Mouse (Mus musculus): ENCODE results near the gene Cyb561d2. TPM values are rescaled to one million over a fixed set of nuclear protein-coding genes. Genes with fewer than 3 reads are reported as not detected.

Cyb561d2 gene
- polyA plus RNA-seq, 1 experiment from 2014 or later, result 38.5 TPM

DNA sequence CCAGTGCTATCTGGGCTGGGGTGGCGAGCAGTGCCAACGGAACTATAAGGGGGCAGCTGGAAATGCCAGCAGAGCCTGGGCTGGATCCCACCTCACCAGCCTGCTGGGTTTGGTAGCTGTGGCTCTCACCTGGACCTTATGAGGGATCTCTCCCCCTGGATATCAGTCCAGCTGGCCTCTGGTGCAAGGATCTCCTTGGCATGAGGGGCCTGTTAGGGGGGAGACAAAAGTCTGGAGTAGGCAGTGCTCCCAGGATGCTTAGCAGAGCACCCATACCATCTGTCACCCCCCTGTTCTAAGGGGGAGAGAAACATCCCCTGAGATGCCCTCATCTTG, 30.3 kb upstream of the Cyb561d2 start:
- H3K27me3 ChIP-seq (replicated peaks; ENCODE audit: control insufficient read depth, insufficient read depth, low read length), result no peaks in the 10 kb centered on the region
- H3K4me1 ChIP-seq (replicated peaks; ENCODE audit: control insufficient read depth, insufficient read depth, low read length), result peaks cover 41% of the 10 kb centered on the region
- H3K4me2 ChIP-seq (ENCODE audit: low read length), result no peak overlapping the region
- no peaks in the 10 kb centered on the region for H3K9me3 ChIP-seq (ENCODE audit: control insufficient read depth, low read length)
- ATAC-seq, result no peak
- H3K36me3 ChIP-seq (ENCODE audit: control insufficient read depth, insufficient read depth), result peaks cover 27% of the 10 kb centered on the region
- no peak overlapping the region for H3K27ac ChIP-seq (ENCODE audit: low read length)
- 92% methylated on average over 2 of the region's 2 CpGs for WGBS
- no peak overlapping the region for H3K4me3 ChIP-seq (replicated peaks; ENCODE audit: low read length)
- no peak overlapping the region for H3K9ac ChIP-seq (replicated peaks; ENCODE audit: low read depth, low read length)

DNA sequence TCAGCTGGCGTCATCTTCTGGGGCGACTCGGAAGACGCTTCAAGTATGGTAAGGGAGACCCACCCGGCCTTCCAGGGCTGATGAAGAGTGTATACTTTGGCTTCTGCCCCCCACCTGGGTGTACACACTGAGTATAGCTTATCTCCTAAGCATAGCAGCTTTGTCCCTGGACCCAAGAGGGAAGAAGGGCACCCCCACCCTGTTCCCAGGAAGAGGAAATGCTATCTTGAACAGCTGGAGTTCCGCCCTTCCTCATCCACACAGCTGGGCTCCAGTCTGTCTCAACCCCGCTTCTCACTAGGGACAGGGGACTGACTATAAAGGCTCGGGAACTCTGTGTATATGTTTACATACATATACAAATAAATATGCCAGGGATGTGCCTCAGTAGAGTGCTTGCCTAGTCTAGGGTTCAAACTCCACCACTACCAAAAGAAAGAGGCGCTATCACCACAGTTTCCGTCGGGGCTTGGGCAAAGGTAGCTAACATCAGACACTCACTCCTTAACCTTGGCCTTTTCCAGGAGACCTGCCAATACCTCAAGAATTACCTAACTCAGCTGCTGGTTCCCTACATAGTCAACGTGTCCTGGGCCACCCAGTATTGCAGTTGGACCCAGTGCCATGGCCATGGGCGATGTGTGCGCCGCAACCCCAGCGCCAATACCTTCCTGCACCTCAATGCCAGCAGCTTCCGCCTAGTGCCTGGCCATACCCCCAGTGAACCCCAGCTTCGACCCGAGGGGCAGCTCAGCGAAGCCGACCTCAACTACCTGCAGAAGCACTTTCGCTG, 29.7 kb upstream of the Cyb561d2 start:
- ATAC-seq, result no peak
- Histone ChIP-seq H3K27ac (ENCODE audit: low read length) (no peak overlapping the region), H3K36me3 (ENCODE audit: control insufficient read depth, insufficient read depth) (peaks cover 27% of the 10 kb centered on the region), H3K4me1 (replicated peaks; ENCODE audit: control insufficient read depth, insufficient read depth, low read length) (peaks cover 38% of the 10 kb centered on the region), H3K27me3 (replicated peaks; ENCODE audit: control insufficient read depth, insufficient read depth, low read length) (no peaks in the 10 kb centered on the region), H3K9ac (replicated peaks; ENCODE audit: low read depth, low read length) (no peak overlapping the region), H3K9me3 (ENCODE audit: control insufficient read depth, low read length) (no peaks in the 10 kb centered on the region), H3K4me2 (ENCODE audit: low read length) (no peak overlapping the region), H3K4me3 (replicated peaks; ENCODE audit: low read length) (no peak overlapping the region)
- 95% methylated on average over 22 of the region's 22 CpGs for WGBS

DNA sequence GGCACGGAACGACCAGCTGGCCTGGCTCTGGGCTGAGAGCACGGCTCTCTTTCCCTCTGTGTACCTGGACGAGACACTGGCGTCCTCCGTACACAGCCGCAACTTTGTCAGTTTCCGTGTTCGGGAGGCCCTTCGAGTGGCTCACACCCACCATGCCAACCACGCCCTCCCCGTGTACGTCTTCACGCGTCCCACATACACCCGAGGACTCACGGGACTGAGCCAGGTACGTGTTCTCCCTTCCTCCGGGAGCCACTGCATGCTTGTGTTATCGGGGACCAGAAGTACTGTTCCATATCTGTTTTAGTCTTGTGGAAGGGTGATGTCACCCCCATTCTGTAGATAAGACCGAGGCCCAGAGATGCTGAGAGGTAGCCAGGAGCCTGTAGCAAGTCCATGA, 28.9 kb upstream of the Cyb561d2 start:
- peaks cover 27% of the 10 kb centered on the region for H3K36me3 ChIP-seq (ENCODE audit: control insufficient read depth, insufficient read depth)
- 94% methylated on average over 21 of the region's 21 CpGs for WGBS

DNA sequence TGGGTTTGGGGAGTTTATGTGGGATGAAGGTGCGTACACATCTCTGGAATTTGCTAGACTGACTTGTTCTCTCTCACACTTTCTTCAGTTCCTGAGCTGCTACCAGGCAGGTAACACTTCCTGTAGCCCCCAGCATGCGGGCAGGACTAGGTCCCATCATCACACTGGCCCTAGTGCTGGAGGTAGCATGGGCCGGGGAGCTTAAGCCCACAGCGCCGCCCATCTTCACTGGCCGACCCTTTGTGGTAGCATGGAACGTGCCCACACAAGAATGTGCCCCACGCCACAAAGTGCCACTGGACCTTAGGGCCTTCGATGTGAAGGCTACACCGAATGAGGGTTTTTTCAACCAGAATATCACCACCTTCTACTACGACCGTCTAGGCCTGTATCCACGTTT, 28.0 kb upstream of the Cyb561d2 start:
- Histone ChIP-seq H3K4me2 (ENCODE audit: low read length) (peak overlapping the region; percentile 95), H3K27ac (ENCODE audit: low read length) (no peak overlapping the region), H3K4me3 (replicated peaks; ENCODE audit: low read length) (peak overlapping the region; percentile 83), H3K9ac (replicated peaks; ENCODE audit: low read depth, low read length) (peak overlapping the region; percentile 88), H3K4me1 (replicated peaks; ENCODE audit: control insufficient read depth, insufficient read depth, low read length) (peaks cover 38% of the 10 kb centered on the region), H3K27me3 (replicated peaks; ENCODE audit: control insufficient read depth, insufficient read depth, low read length) (no peaks in the 10 kb centered on the region), H3K36me3 (ENCODE audit: control insufficient read depth, insufficient read depth) (peaks cover 28% of the 10 kb centered on the region), H3K9me3 (ENCODE audit: control insufficient read depth, low read length) (no peaks in the 10 kb centered on the region)
- no peak for ATAC-seq
- WGBS, result 34% methylated on average over 13 of the region's 13 CpGs

More for the DNA sequence above, 28.9 kb upstream of the Cyb561d2 start:
- Histone ChIP-seq H3K4me3 (replicated peaks; ENCODE audit: low read length) (no peak overlapping the region), H3K4me2 (ENCODE audit: low read length) (peak overlapping the region; percentile 95), H3K9ac (replicated peaks; ENCODE audit: low read depth, low read length) (peak overlapping the region; percentile 88; the same call in 1 of the 2 replicates), H3K27ac (ENCODE audit: low read length) (no peak overlapping the region), H3K4me1 (replicated peaks; ENCODE audit: control insufficient read depth, insufficient read depth, low read length) (peaks cover 38% of the 10 kb centered on the region), H3K27me3 (replicated peaks; ENCODE audit: control insufficient read depth, insufficient read depth, low read length) (no peaks in the 10 kb centered on the region), H3K9me3 (ENCODE audit: control insufficient read depth, low read length) (no peaks in the 10 kb centered on the region)
- no peak for ATAC-seq

DNA sequence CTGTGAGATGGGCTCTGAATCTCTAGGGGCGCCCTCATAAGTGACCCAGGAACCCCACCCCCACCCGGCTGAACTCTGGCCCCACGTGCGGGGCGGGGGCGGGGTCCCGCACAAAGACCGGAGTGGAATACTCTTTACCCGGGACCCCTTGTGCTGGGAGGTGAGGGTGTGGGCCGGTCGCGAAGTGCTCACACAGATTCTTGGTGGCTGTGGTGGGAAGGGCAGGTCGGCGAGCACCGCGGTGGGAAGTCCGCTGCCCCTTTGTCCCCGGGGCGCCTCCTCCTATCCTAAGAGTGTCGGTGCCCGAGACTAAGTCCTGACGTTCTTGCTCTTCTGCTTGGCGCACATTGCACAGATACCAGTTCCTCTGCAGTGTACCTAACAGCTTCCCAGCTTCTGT, 27.3 kb upstream of the Cyb561d2 start:
- H3K27ac ChIP-seq (ENCODE audit: low read length), result peak overlapping the region; percentile 85
- WGBS, result 0% methylated on average over 23 of the region's 23 CpGs
- H3K4me3 ChIP-seq (replicated peaks; ENCODE audit: low read length), result peak overlapping the region; percentile 83
- H3K27me3 ChIP-seq (replicated peaks; ENCODE audit: control insufficient read depth, insufficient read depth, low read length), result no peaks in the 10 kb centered on the region
- peaks cover 38% of the 10 kb centered on the region for H3K4me1 ChIP-seq (replicated peaks; ENCODE audit: control insufficient read depth, insufficient read depth, low read length)
- no peaks in the 10 kb centered on the region for H3K9me3 ChIP-seq (ENCODE audit: control insufficient read depth, low read length)
- peak overlapping the region; percentile 95 for H3K4me2 ChIP-seq (ENCODE audit: low read length)
- peak overlapping the region; percentile 88 for H3K9ac ChIP-seq (replicated peaks; ENCODE audit: low read depth, low read length)
- peaks cover 22% of the 10 kb centered on the region for H3K36me3 ChIP-seq (ENCODE audit: control insufficient read depth, insufficient read depth)
- ATAC-seq, result peak; percentile 20

DNA sequence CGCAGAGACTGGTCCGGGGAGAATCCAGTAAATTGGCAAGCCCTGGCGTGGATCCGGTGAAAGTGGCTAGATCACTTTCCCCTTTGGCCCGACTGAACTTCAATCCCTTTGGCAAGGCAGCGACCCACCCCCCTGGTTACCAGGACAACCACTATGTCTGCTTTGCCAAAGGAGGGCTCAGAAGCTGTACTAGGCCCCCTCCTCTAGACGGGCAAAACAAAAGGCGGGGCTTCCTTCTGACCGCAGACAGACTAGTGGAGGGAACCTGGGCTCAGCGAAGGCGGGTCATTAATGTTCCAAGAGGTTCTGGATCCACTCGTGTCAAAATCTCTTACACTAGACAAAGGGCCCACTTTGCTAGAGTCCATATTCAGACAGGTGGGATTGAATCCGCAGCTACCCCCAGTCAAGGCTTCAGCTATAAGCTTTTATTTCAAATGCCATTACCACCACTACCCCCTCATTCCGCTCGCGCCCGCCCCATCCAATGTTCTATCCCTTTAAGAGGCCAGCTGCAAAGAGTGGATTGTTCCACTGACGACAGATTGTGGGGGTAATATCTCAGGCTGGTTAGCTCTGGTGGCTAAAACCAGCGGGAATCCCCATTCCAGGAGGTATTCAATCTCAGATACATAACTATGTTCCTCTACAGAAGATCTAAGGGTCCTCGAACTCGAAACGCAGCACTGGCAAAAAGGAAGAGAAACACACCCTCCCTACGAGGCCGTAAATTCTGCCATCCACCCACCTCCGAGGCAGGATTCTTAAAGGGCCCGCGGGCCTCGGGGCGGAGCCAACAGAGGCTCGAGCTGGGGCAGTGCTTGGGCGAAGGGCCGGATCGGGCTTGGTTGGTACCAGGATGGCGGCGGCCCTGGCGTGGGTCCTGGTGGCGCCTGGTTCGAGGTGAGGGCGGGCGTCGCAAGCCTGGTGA, 26.6 kb upstream of the Cyb561d2 start:
- peaks cover 20% of the 10 kb centered on the region for H3K36me3 ChIP-seq (ENCODE audit: control insufficient read depth, insufficient read depth)

DNA sequence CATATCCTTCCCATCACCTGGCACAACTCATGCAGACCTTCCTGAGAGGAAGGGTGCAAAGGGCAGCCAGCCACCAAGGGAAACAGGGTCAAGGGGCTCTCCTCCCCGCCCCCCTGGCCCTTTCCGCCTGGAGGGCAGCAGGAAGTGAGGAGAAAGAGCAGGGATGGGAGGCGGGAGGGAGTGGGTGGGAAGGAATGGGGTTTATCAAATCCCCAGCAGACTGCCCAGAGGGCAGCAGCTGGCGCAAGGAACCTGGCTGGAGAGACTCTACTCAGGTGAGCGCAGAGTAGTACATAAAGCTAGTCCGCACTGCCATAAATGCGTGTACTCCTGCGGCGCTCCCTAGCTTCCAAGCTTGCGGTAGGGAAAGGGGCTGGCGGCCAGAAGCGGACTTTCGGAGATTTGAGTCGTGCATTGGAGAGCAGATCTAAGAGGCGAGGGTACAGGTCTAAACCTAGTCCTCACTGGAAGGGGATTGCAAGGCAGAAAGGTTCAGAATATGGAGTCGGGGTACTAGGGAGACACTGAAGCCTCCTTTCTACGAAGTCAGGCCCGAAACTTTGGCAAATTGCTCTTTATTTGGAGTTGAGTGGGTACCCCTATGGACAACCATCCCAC, 25.8 kb upstream of the Cyb561d2 start, which contains the start of gene Hyal2:
Gene Hyal2, plus strand, starts transcription at position 244 of the 618 bp plus-strand sequence.
- WGBS, result 7% methylated on average over 18 of the region's 18 CpGs
- peaks cover 46% of the 10 kb centered on the region for H3K4me1 ChIP-seq (replicated peaks; ENCODE audit: control insufficient read depth, insufficient read depth, low read length)
- peak within 1 kb of the TSS; percentile 83 for H3K4me3 ChIP-seq (replicated peaks; ENCODE audit: low read length)
- peak within 1 kb of the TSS; percentile 95 for H3K4me2 ChIP-seq (ENCODE audit: low read length)
- H3K27me3 ChIP-seq (replicated peaks; ENCODE audit: control insufficient read depth, insufficient read depth, low read length), result no peaks in the 10 kb centered on the region
- no peak for ATAC-seq
- H3K27ac ChIP-seq (ENCODE audit: low read length), result peak within 1 kb of the TSS; percentile 85
- peak within 1 kb of the TSS; percentile 88 for H3K9ac ChIP-seq (replicated peaks; ENCODE audit: low read depth, low read length)
- peaks cover 15% of the 10 kb centered on the region for H3K36me3 ChIP-seq (ENCODE audit: control insufficient read depth, insufficient read depth)
- no peaks in the 10 kb centered on the region for H3K9me3 ChIP-seq (ENCODE audit: control insufficient read depth, low read length)

More for the DNA sequence above, 26.6 kb upstream of the Cyb561d2 start:
- H3K9ac ChIP-seq (replicated peaks; ENCODE audit: low read depth, low read length), result peak overlapping the region; percentile 88
- H3K4me3 ChIP-seq (replicated peaks; ENCODE audit: low read length), result peak overlapping the region; percentile 83
- WGBS, result under 1% methylated on average over 41 of the region's 41 CpGs
- H3K27me3 ChIP-seq (replicated peaks; ENCODE audit: control insufficient read depth, insufficient read depth, low read length), result no peaks in the 10 kb centered on the region
- peaks cover 44% of the 10 kb centered on the region for H3K4me1 ChIP-seq (replicated peaks; ENCODE audit: control insufficient read depth, insufficient read depth, low read length)
- H3K27ac ChIP-seq (ENCODE audit: low read length), result peak overlapping the region; percentile 85
- peak overlapping the region; percentile 95 for H3K4me2 ChIP-seq (ENCODE audit: low read length)
- peak; percentile 91 for ATAC-seq
- no peaks in the 10 kb centered on the region for H3K9me3 ChIP-seq (ENCODE audit: control insufficient read depth, low read length)

DNA sequence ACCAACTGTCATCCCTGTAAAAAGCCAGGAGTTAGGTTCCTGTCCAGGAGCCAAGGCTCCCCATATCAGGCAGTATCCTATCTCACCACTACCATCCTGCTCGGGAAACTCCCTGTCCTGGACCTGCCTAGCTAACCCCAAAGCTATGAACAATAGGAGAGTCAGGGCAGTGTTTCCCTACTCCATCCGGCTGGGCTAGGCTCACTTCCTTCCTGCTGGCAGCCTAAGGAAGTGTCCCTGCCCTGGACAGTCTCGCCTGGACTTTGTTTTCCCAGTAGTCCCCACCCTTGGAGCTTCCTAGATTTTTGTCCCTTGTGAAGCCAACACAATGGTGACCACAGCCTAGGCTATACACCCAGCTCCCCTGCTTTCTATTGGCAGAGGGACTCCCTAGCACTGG, 24.9 kb upstream of the Cyb561d2 start:
- Histone ChIP-seq H3K27me3 (replicated peaks; ENCODE audit: control insufficient read depth, insufficient read depth, low read length) (no peaks in the 10 kb centered on the region), H3K4me3 (replicated peaks; ENCODE audit: low read length) (no peak overlapping the region), H3K4me1 (replicated peaks; ENCODE audit: control insufficient read depth, insufficient read depth, low read length) (peaks cover 41% of the 10 kb centered on the region), H3K9ac (replicated peaks; ENCODE audit: low read depth, low read length) (no peak overlapping the region), H3K4me2 (ENCODE audit: low read length) (no peak overlapping the region), H3K9me3 (ENCODE audit: control insufficient read depth, low read length) (no peaks in the 10 kb centered on the region), H3K36me3 (ENCODE audit: control insufficient read depth, insufficient read depth) (peaks cover 6% of the 10 kb centered on the region), H3K27ac (ENCODE audit: low read length) (no peak overlapping the region)
- ATAC-seq, result no peak
- WGBS, result 70% methylated on average over 3 of the region's 3 CpGs

All from forebrain, embryonic 16.5 days (tissue).